Mouse (Mus musculus) R1 (cell line): ENCODE measurements at regions not wholly inside any gene's neighbourhood (a gene's known extent, or its start where the extent isn't known, plus 50 kb on each side); places are given as distances from the start of the nearest gene placed in this dataset.
A peak's percentile ranks its signal among the peaks of the same experiment; 100 is the strongest.

Experiments
- DNase-seq: peaks from one replicate; pipeline ENCODE4 v3.0.0-alpha.2; 2018; ENCODE audit warnings: low read depth, low spot score

GRCm38 (mm10) chr17:63003911-63004310, 122.8 kb upstream of the Efna5 start:
- no peak for DNase-seq

- no peak for DNase-seq
Measured at GRCm38 (mm10) chr17:63002729-63003128, 121.6 kb upstream of the Efna5 start.

GRCm38 (mm10) chr17:63001898-63002297, 120.8 kb upstream of the Efna5 start:
- no peak for DNase-seq

GRCm38 (mm10) chr17:62997691-62998090, 116.6 kb upstream of the Efna5 start:
- no peak for DNase-seq

GRCm38 (mm10) chr17:62995316-62995715, 114.2 kb upstream of the Efna5 start:
- DNase-seq = no peak

GRCm38 (mm10) chr17:62992977-62993376, 111.9 kb upstream of the Efna5 start:
- no peak for DNase-seq

GRCm38 (mm10) chr17:62986304-62986703, 105.2 kb upstream of the Efna5 start:
- DNase-seq = no peak

- no peak for DNase-seq
Measured at GRCm38 (mm10) chr17:62980337-62980736, 99.2 kb upstream of the Efna5 start.

GRCm38 (mm10) chr17:62977561-62977960, 96.4 kb upstream of the Efna5 start:
- no peak for DNase-seq

- no peak for DNase-seq
Measured at GRCm38 (mm10) chr17:62977136-62977535, 96.0 kb upstream of the Efna5 start.

- no peak for DNase-seq
Measured at GRCm38 (mm10) chr17:62974627-62975279, 93.6 kb upstream of the Efna5 start.

- DNase-seq = no peak
Measured at GRCm38 (mm10) chr17:62969025-62969424, 87.9 kb upstream of the Efna5 start.

- no peak for DNase-seq
Measured at GRCm38 (mm10) chr17:62963824-62964223, 82.7 kb upstream of the Efna5 start.

- no peak for DNase-seq
Measured at GRCm38 (mm10) chr17:62962292-62962618, 81.1 kb upstream of the Efna5 start.

GRCm38 (mm10) chr17:62961596-62962291, 80.6 kb upstream of the Efna5 start:
- no peak for DNase-seq

GRCm38 (mm10) chr17:62959146-62959545, 78.0 kb upstream of the Efna5 start:
- no peak for DNase-seq

GRCm38 (mm10) chr17:62947537-62948193, 66.5 kb upstream of the Efna5 start:
- DNase-seq = no peak

GRCm38 (mm10) chr17:62940573-62941252, 59.6 kb upstream of the Efna5 start:
- peak; percentile 30 for DNase-seq

GRCm38 (mm10) chr17:62939930-62940572, 58.9 kb upstream of the Efna5 start:
- peak; percentile 67 for DNase-seq

- no peak for DNase-seq
Measured at GRCm38 (mm10) chr17:62939171-62939570, 58.1 kb upstream of the Efna5 start.
